10 mouse cellular contexts compared by ENCODE assay signal in the genomic region with DNA sequence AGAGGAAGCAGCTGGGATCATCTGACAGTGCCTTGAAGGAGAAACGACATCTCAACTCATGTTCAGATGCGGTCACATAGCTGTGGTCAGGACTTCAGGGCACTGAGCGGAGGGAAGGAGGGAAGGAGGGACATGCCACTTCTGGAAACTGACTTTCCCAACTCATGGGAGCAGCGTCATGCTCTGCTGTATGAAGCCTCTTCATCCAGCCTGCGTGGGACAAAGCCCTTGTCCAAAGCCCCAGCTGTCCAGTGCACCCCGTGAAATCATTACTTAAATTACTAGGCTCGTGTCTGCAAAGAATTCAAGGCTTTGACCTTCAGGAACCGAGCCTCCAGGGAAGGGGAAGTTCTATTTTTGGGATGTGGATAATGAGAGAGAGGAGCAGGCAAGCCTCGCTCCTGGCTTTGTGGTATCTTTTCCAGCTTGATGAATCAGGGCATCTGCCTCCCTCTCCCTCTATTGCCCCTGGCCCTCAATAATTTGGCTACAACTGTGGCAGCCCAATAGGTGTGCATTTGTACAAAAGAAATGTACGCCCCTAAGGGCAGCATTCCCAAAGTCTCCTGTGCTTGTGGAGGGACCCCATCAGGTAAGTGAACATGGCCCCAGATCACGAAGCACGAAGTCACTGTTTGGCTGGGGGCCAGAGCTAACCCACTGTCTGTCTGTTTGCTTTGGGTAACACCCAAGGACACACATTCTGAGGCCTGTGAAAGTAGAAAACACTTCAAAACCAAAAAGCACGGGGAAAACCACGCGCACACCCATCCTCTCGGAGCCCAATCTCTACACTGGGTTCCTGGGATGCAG. TPM values are rescaled to one million over a fixed set of nuclear protein-coding genes. Genes with fewer than 3 reads are reported as not detected.
DNase-seq lines count a peak whose midpoint lies in the region; ATAC-seq and TF ChIP-seq lines count a peak whose summit lies in the region.
"Had no signal": no experiment of that assay in that cellular context is flagged by ENCODE, and none has a peak within 500 bp of the region (broad histone marks: within the 10 kb centered on the region; RNA-seq: fewer than 3 reads in every experiment).

No protein-coding gene starts in this region.

- no peak for TF ChIP-seq CTCF in intestine, postnatal 0 days (IDR thresholded peaks at IDR 0.05; ENCODE audit: low read depth)

- peaks cover 18% of the 10 kb centered on the region for H3K4me1 ChIP-seq in intestine, embryonic 15.5 days (replicated peaks)
- no peaks in the 10 kb centered on the region for H3K4me1 ChIP-seq in intestine, postnatal 0 days (replicated peaks; ENCODE audit: control insufficient read depth, insufficient read depth, low read length)
- peaks cover 18% of the 10 kb centered on the region for H3K4me1 ChIP-seq in heart, embryonic 11.5 days (ENCODE audit: control insufficient read depth, insufficient read depth, low read length)
- peaks cover 19% of the 10 kb centered on the region for H3K4me1 ChIP-seq in lung, embryonic 16.5 days (replicated peaks; ENCODE audit: control insufficient read depth, insufficient read depth, low read length)

- no peaks in the 10 kb centered on the region for H3K9me3 ChIP-seq in intestine, embryonic 15.5 days
- H3K9me3 ChIP-seq in intestine, postnatal 0 days (ENCODE audit: control insufficient read depth): no peaks in the 10 kb centered on the region
- H3K9me3 ChIP-seq in heart, embryonic 11.5 days (replicated peaks; ENCODE audit: control insufficient read depth, low read length): no peaks in the 10 kb centered on the region
- H3K9me3 ChIP-seq in lung, embryonic 16.5 days (ENCODE audit: control insufficient read depth, low read length): no peaks in the 10 kb centered on the region
- H3K9me3 ChIP-seq: liver, embryonic 15.5 days had no signal

- no peak overlapping the region for H3K4me3 ChIP-seq in intestine, embryonic 15.5 days (replicated peaks)
- no peak overlapping the region for H3K4me3 ChIP-seq in intestine, postnatal 0 days (ENCODE audit: low read depth, low read length)
- H3K4me3 ChIP-seq in heart, embryonic 11.5 days (ENCODE audit: low read depth, low read length): no peak overlapping the region
- H3K4me3 ChIP-seq in lung, embryonic 16.5 days (ENCODE audit: low read length): no peak overlapping the region
- H3K4me3 ChIP-seq: liver, embryonic 15.5 days had no signal

- no peak overlapping the region; the same call in 1 of the 2 replicates for H3K9ac ChIP-seq in intestine, embryonic 15.5 days
- no peak overlapping the region for H3K9ac ChIP-seq in intestine, postnatal 0 days (ENCODE audit: low read depth, low read length)
- H3K9ac ChIP-seq in heart, embryonic 11.5 days (ENCODE audit: low read depth, low read length): 0 out of 2 replicates have a peak overlapping the region, but pooled peaks have one; percentile 11
- 0 out of 2 replicates have a peak overlapping the region, but pooled peaks have one; percentile 14 for H3K9ac ChIP-seq in lung, embryonic 16.5 days (ENCODE audit: low read length)
- H3K9ac ChIP-seq: liver, embryonic 15.5 days had no signal

- peak; percentile 58 for DNase-seq in adrenal gland, postnatal 14 days
- DNase-seq in gastrocnemius, adult 18-20 months (ENCODE audit: low spot score): no peak
- DNase-seq in natural killer cell, adult 2 months (ENCODE audit: low spot score in 2 of 2): no peak

- ATAC-seq in intestine, embryonic 15.5 days: 0 out of 2 replicates have a peak, but pooled peaks have one; percentile 9
- no peak for ATAC-seq in intestine, postnatal 0 days
- 0 out of 2 replicates have a peak, but pooled peaks have one; percentile 2 for ATAC-seq in heart, embryonic 11.5 days (replicated peaks; ENCODE audit: insufficient number of reproducible peaks, low FRiP score, low TSS enrichment)
- ATAC-seq in lung, embryonic 16.5 days (ENCODE audit: low read depth): peak; percentile 10; the same call in 1 of the 2 replicates
- ATAC-seq in frontal cortex, adult (ENCODE audit: low TSS enrichment): no peak

- peak overlapping the region; percentile 44 for H3K27ac ChIP-seq in intestine, embryonic 15.5 days
- H3K27ac ChIP-seq in intestine, postnatal 0 days (ENCODE audit: low read depth, low read length): no peak overlapping the region; the same call in 1 of the 2 replicates
- H3K27ac ChIP-seq in heart, embryonic 11.5 days (ENCODE audit: low read depth, low read length): peak overlapping the region; percentile 79
- peak overlapping the region; percentile 26; the same call in 1 of the 2 replicates for H3K27ac ChIP-seq in lung, embryonic 16.5 days (ENCODE audit: low read length)
- H3K27ac ChIP-seq: liver, embryonic 15.5 days had no signal

- H3K36me3 ChIP-seq in intestine, embryonic 15.5 days: no peaks in the 10 kb centered on the region
- H3K36me3 ChIP-seq in intestine, postnatal 0 days (ENCODE audit: control insufficient read depth, insufficient read depth): no peaks in the 10 kb centered on the region
- H3K36me3 ChIP-seq in heart, embryonic 11.5 days (ENCODE audit: control insufficient read depth, insufficient read depth, low read length): no peaks in the 10 kb centered on the region
- no peaks in the 10 kb centered on the region for H3K36me3 ChIP-seq in lung, embryonic 16.5 days (ENCODE audit: control insufficient read depth, insufficient read depth, low read length)
- H3K36me3 ChIP-seq: liver, embryonic 15.5 days had no signal

- H3K4me2 ChIP-seq in intestine, embryonic 15.5 days (replicated peaks): no peak overlapping the region
- H3K4me2 ChIP-seq in intestine, postnatal 0 days (replicated peaks; ENCODE audit: low read depth): no peak overlapping the region
- no peak overlapping the region; the same call in 1 of the 2 replicates for H3K4me2 ChIP-seq in heart, embryonic 11.5 days
- H3K4me2 ChIP-seq in lung, embryonic 16.5 days (ENCODE audit: low read depth, low read length): no peak overlapping the region
- H3K4me2 ChIP-seq: liver, embryonic 15.5 days had no signal

- 54% methylated on average over 16 of the region's 16 CpGs for WGBS in intestine, embryonic 15.5 days
- WGBS in intestine, postnatal 0 days: 55% methylated on average over 16 of the region's 16 CpGs
- 45% methylated on average over 16 of the region's 16 CpGs for WGBS in heart, embryonic 11.5 days (ENCODE audit: insufficient replicate concordance)
- 38% methylated on average over 16 of the region's 16 CpGs for WGBS in lung, embryonic 16.5 days

- no peaks in the 10 kb centered on the region for H3K27me3 ChIP-seq in intestine, embryonic 15.5 days (replicated peaks)
- H3K27me3 ChIP-seq in intestine, postnatal 0 days (replicated peaks; ENCODE audit: control insufficient read depth, insufficient read depth, low read length): no peaks in the 10 kb centered on the region
- H3K27me3 ChIP-seq in heart, embryonic 11.5 days (ENCODE audit: control insufficient read depth, insufficient read depth, low read length): peaks cover 4% of the 10 kb centered on the region; the same call in 1 of the 2 replicates
- H3K27me3 ChIP-seq in lung, embryonic 16.5 days (ENCODE audit: control insufficient read depth, insufficient read depth, low read depth, low read length): no peaks in the 10 kb centered on the region

RNA-seq across cellular contexts. Expression of a gene that starts 7.6 kb away (rescaled TPM):
- 5.4 and 6.4 TPM in 2 replicates for polyA plus RNA-seq in intestine, embryonic 15.5 days (2015; fragmentation: Nextera tagmentation; extraction: Ambion mirVana)
- 2.5 and 3.3 TPM in 2 replicates for polyA plus RNA-seq in intestine, postnatal 0 days (2015; fragmentation: Nextera tagmentation; extraction: Ambion mirVana)
- total RNA-seq in adrenal gland, postnatal 14 days (2021): 2.3 and 3.5 TPM in 2 replicates
- 2.1 and 3.0 TPM in 2 replicates for polyA plus RNA-seq in heart, embryonic 11.5 days (2014; fragmentation: Nextera tagmentation; extraction: Ambion mirVana)
- 7.0 and 9.6 TPM in 2 replicates for polyA plus RNA-seq in lung, embryonic 16.5 days (2015; fragmentation: Nextera tagmentation; extraction: Ambion mirVana)
- under 1 TPM; 0.80 to 0.88 TPM for total RNA-seq in gastrocnemius, adult 18-20 months (2021)

RNA-seq across cellular contexts. Expression of a gene that starts 29.1 kb away (rescaled TPM):
- polyA plus RNA-seq in intestine, embryonic 15.5 days (2015; fragmentation: Nextera tagmentation; extraction: Ambion mirVana): 210 and 225 TPM in 2 replicates
- polyA plus RNA-seq in intestine, postnatal 0 days (2015; fragmentation: Nextera tagmentation; extraction: Ambion mirVana): 177 and 194 TPM in 2 replicates
- 81.1 and 81.8 TPM in 2 replicates for total RNA-seq in adrenal gland, postnatal 14 days (2021)
- 96.5 and 101 TPM in 2 replicates for polyA plus RNA-seq in heart, embryonic 11.5 days (2014; fragmentation: Nextera tagmentation; extraction: Ambion mirVana)
- polyA plus RNA-seq in lung, embryonic 16.5 days (2015; fragmentation: Nextera tagmentation; extraction: Ambion mirVana): 167 and 177 TPM in 2 replicates
- total RNA-seq in gastrocnemius, adult 18-20 months (2021): 10 to 100 TPM; 12.3 to 12.5 TPM

RNA-seq across cellular contexts. Expression of a gene that starts 57.1 kb away (rescaled TPM):
- 0.30 TPM in 1 of 2 replicates, not detected in the other for polyA plus RNA-seq in intestine, embryonic 15.5 days (2015; fragmentation: Nextera tagmentation; extraction: Ambion mirVana)
- polyA plus RNA-seq in intestine, postnatal 0 days (2015; fragmentation: Nextera tagmentation; extraction: Ambion mirVana): 0.14 TPM in 1 of 2 replicates, not detected in the other
- total RNA-seq in adrenal gland, postnatal 14 days (2021): not detected in 2 replicates
- 0.31 TPM in 1 of 2 replicates, not detected in the other for polyA plus RNA-seq in heart, embryonic 11.5 days (2014; fragmentation: Nextera tagmentation; extraction: Ambion mirVana)
- polyA plus RNA-seq in lung, embryonic 16.5 days (2015; fragmentation: Nextera tagmentation; extraction: Ambion mirVana): 0.26 TPM in 1 of 2 replicates, not detected in the other
- not detected for total RNA-seq in gastrocnemius, adult 18-20 months (2021)
- total RNA-seq: hematopoietic stem cell, adult 5-6 weeks had no signal
- polyA plus RNA-seq: liver, embryonic 15.5 days had no signal

RNA-seq across cellular contexts. Expression of a gene that starts 58.2 kb away (rescaled TPM):
- polyA plus RNA-seq in intestine, embryonic 15.5 days (2015; fragmentation: Nextera tagmentation; extraction: Ambion mirVana): 8.4 and 8.8 TPM in 2 replicates
- polyA plus RNA-seq in intestine, postnatal 0 days (2015; fragmentation: Nextera tagmentation; extraction: Ambion mirVana): 3.7 and 4.8 TPM in 2 replicates
- 32.0 and 38.5 TPM in 2 replicates for total RNA-seq in adrenal gland, postnatal 14 days (2021)
- 14.7 and 17.1 TPM in 2 replicates for polyA plus RNA-seq in heart, embryonic 11.5 days (2014; fragmentation: Nextera tagmentation; extraction: Ambion mirVana)
- 5.2 and 5.8 TPM in 2 replicates for polyA plus RNA-seq in lung, embryonic 16.5 days (2015; fragmentation: Nextera tagmentation; extraction: Ambion mirVana)
- total RNA-seq in gastrocnemius, adult 18-20 months (2021): 10 to 100 TPM; 22.9 to 25.2 TPM

Comparison
In these comparisons a context has a peak if more than half of its experiments do, and no peak if none do; other contexts are left out.
1. ATAC-seq: peak in intestine, embryonic 15.5 days (single experiment), heart, embryonic 11.5 days (single experiment) and lung, embryonic 16.5 days (single experiment); none in intestine, postnatal 0 days (single experiment) and frontal cortex, adult (single experiment).
2. H3K9ac ChIP-seq: peak in heart, embryonic 11.5 days (single experiment) and lung, embryonic 16.5 days (single experiment); none in intestine, embryonic 15.5 days (single experiment) and intestine, postnatal 0 days (single experiment).